Mouse (Mus musculus) adipocyte (in vitro differentiated cells): Measurements from ENCODE around the gene Atp1a1.

ENCODE experiments used
- DNase-seq: peaks from one replicate; pipeline ENCODE4 v3.0.0-alpha.2; 2016; ENCODE audit warnings: low spot score

Atp1a1 gene

GRCm38 (mm10) chr3:101552621-101553620 is 51.6 kb downstream of the Atp1a1 start:
- peak; percentile 43 for DNase-seq

DNA sequence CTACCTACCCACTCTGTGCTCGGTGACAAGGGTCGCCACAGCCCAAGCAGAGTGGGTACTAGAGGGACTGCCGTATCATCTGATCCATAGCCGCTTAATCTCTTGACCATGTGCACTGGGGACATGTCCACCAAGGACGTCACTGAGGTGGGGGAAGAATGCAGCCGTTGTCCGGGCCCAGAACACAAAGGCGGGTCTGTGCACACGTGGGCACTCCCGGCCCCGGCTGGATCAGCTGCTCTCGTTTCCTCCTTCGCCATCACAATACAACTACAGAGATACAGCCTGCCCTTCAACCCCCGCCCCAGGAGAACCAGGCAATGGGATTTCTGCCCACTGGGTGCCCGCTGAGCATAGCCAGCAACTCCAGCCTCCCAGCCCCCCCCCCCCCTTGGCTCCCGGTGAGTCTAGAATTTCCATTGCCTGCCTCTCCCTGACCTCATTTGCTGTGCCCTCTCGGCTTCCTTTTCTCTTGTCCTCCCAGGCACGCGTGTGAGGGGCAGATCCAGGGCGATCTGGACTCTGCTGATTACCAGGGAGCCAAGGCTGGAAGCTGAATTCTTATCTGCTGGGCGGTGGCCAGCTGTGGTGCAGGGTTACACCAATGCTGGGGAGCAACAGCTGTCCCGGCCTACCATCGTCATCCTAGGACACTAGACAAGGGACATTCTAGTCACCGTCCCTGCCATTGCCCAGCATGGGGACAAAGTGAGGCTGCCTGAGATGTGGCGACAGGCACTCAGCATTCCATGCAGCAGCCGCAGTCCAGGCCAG is 52.8 kb downstream of the Atp1a1 start:
- DNase-seq, result no peak

GRCm38 (mm10) chr3:101549749-101550148 is 54.7 kb downstream of the Atp1a1 start:
- no peak for DNase-seq

DNA sequence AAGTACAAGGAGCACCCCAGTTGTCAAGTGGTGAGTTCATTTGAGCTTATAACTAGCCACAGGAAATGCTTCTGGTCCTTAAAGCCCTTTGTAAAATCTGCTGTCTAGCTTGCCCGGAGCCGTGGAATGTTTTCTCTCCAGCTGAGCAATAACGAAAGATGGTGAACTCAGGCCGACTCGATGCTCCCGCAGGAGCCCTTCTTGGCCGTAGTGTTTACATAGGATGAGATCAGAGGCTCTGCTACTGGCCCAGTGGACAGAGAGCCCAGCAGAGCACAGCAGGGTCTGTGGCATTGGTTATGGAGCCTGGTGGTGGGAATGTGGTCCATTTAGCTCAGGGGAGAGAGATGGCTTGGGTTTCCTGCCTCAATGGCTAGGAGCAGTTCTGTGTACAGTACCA is 60.4 kb downstream of the Atp1a1 start:
- DNase-seq, result no peak

GRCm38 (mm10) chr3:101541571-101541970 is 62.9 kb downstream of the Atp1a1 start:
- no peak for DNase-seq

GRCm38 (mm10) chr3:101540568-101540967 is 63.9 kb downstream of the Atp1a1 start:
- DNase-seq, result no peak

GRCm38 (mm10) chr3:101536322-101536721 is 68.2 kb downstream of the Atp1a1 start:
- DNase-seq, result no peak

- no peak for DNase-seq
Observed at GRCm38 (mm10) chr3:101534311-101534710, 70.2 kb downstream of the Atp1a1 start.

GRCm38 (mm10) chr3:101533373-101533772 is 71.1 kb downstream of the Atp1a1 start:
- DNase-seq, result peak; percentile 83

DNA sequence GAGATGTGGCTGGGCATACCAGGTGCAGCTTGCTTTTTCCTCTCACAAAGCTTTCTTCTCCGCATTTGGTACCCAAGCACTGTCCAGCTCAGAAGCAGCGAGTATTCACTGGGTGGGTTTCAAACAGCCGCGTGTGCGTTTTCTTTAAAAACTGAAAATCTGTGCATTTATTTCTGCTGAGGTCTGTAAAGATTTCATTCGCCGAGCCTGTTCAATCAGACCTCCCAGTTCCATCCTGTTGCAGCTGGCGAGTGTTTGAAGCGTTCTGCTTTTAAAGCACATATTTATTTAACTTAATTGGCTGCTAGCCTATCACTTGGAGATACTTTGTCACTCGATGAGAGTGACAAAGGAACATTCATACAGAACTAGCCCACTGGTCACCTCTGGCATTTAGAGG is 73.6 kb downstream of the Atp1a1 start:
- no peak for DNase-seq

DNA sequence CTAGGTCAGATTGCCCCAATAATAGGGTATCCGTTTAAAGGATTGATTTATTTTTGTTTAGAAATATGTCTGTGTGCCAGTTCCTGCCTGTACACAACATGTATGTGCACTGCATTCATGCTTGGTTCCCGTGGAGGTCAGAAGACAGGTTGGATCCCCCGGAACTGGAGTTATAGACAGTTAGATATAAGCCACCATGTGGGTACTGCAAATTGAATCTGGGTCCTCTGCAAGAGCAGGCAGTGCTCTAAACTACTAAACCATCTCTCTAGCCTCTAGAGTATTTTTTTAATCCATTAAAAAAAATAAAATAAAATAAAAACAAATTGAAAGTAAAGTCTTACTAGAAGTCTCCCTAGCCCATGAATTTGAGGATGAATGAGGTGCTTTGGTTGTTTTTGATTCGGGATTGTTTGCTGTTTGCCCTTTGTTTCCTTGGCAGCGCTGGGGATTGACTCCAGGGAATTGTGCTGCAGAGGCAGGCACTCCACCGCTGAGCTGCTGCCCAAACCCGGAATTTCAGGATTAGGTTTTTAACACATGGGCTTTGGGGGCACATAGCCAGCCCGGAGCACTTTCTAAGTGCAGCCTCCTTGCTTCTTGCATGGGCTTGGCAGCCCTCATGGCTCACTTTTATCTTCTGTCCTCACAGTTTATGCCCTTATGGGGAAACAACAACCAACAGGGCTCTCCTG is 75.4 kb downstream of the Atp1a1 start:
- DNase-seq, result peak; percentile 88

- DNase-seq, result peak; percentile 87
Observed at GRCm38 (mm10) chr3:101528157-101528899, 76.2 kb downstream of the Atp1a1 start.

DNA sequence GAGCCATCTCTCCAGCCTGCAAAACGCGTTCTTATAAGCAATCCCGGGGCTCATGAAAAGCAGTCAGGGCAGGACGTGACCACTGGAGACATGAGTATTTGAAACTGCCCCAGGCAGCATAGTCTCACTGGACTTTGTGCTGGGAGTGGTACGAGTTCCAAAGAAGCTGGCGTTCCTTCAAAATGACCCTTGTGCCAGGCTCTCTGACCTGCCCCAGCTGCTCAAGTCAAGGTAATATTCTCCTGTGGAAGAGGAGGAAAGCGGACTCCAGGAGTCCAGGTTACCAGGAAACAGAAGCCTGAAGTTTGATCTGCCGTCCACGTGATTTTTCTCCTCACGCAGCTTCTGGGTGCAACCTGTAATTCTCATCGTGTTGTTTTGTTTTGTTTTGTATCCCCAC is 77.9 kb downstream of the Atp1a1 start:
- DNase-seq, result no peak
